Mouse (Mus musculus) urinary bladder, postnatal 4 days (tissue): ENCODE measurements around the gene Nrsn2.

Experiments used
- DNase-seq, 2 experiments: peaks; one replicate each; pipeline ENCODE4 v3.0.0; 2021 to 2022; ENCODE audit warnings: low spot score in 2 of 2

The Nrsn2 gene

DNA sequence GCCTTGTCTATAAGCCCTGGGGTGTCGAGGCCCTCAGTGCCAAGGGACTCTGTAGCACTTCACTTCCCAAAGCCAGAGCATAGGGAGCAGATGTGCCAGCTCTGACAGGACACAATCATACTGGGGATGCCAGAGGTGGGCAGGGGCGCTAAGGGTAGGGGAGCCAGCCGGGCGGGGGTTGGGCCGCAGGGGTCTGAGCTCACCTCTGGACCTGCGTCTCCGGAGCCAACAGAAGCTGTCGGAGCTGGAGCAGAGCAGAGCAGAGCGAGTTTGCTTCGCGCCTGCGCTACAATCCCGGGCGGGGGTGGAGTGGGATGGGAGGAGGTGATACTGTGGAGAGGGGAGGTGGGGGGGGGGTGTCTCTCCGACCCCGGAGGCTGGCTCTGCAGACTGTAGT is at the start of gene Nrsn2:
Nrsn2 (minus strand) TSS at position 294 of the 397 bp plus-strand sequence.
- no peak for DNase-seq

DNA sequence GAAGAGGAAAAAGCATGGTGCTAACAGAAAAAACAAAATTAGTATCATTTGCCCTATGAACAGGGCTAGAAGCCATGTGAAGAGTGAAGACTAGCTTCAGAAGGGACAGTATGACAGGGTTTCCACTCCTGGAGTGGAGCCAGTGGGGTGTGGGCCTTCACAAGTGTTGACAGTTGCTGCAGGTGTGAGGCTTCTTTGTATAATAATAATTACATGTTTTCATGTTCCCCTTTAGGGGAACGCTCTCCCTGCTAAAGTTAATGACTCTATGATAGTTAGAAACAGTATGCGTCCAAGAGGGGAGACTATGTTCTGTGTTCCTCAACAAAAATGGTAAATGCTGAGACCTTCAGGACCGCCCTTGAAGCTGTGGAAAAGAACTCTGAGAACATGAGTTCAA is 39.3 kb upstream of the Nrsn2 start:
- DNase-seq = no peak

DNA sequence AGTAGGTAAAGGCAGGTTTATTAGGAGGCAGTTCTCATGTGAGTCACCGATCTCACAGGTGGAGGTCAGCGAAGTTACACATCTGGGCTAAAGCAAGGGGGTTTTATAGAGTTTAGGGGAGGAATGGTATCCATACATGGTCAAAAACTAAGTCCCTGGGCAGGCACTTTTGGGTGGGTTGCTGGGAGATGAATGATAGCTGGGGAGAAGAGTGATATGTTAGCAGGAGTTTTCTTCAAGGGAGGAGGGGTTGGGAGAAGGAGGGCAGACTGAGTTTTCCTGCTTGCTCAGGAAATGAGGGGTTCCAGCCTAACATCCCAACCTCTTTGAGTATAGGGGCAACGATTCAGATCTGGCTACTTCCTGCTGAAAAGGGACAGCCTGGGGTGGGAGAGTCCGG is 38.8 kb upstream of the Nrsn2 start, which contains the start of gene 6820408C15Rik:
6820408C15Rik (plus strand) TSS at position 301 of the 400 bp plus-strand sequence.
- no peak for DNase-seq

DNA sequence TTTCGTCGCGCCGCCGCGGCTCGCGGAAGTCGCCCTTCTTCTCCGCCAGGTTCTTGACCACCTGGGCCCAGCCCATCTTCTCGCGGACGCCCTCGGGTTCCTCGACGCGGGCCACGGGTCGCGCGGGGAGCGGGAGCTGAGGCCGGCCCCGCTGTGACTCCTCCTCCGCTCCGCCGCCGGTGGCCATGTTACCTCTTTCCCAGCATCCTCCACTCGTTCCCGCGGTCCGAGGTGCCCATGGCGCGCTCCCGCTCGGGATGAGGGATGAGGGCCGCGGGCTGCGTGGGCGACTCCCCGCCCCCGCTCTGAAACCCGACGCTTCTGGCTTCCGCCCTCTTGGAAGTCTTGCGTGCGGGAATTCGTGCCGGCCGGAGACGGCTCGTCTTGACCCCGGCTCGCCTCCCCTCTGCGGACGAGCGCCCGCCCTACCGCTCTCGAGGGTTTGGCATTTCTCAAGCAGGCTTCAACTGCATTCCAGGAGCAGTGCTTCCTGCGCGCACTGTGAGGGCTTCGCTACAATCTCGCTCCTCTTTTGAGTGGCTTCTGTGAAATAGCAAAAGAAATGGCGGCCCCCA is 38.2 kb upstream of the Nrsn2 start, which contains the start of gene Zcchc3:
Zcchc3 (minus strand) TSS at position 437 of the 575 bp plus-strand sequence.
- DNase-seq = peak; percentile 91 to 92

DNA sequence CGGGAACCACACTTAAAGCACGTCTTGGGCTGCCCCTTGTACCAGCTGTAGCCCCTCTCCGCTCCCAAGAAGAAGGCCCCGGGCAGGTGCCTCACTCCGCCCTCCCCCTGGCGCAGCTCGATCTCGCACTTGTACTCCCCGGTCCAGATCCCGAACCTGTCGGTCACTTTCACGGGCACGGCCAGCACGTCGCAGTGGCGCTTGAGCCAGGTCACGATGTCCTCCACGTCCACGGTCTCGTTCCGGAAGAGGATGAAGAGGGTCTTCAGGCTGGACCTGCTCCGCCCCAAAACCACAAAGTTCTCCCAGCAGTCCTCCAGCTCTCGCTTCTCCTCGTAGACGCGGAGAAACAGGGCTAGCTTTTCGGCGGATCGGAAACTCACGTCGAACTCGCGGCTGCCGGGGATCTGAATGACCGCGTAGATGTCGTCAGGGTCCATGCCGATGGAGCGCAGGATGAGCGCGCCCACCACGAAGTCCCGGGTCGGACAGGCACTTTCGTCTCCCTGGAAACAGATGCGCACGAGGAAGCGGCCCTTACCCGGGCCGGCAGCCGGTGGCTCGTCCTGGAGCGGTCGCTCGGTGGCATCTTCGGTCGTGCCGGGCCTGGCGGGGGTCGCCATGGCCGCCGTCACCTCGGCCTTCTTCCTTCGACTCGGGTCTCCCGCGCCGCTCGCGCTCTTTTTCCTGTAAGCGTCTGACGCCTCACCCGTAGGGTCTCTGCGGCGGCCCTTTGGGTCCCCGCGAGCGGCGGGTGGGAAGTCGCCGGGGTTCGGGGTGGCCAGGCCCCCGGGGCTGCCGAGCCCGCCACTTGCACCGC is 37.5 kb upstream of the Nrsn2 start:
- DNase-seq = no peak

DNA sequence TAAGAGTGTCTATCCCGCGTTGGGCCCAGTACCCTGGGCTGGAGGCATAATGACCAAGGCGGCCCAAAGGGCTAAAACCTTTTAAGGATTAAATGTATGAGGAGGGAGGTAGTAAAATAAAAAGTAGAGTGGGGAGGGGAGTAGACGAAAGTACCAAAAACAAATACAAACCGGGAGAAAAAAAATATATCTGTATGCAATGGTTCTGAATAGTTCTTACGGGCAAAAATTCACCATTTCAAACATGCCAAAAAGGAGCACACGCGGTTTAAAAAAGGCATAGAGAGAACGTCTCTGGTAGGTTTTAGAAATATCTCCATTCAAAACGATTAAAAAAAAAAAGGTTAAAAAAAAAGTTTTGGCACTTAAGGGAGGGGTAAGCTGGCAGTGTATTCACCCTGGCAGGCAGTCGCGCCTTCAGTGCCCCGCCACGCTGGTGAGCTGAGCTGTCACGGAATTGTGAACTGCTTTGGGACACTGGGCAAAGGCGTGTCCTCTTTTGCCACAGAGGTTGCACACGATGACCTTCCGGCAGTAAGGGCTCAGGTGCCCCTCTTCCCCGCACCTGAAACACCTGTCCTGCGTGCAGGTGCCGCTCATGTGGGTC is 36.8 kb upstream of the Nrsn2 start:
- DNase-seq = no peak

DNA sequence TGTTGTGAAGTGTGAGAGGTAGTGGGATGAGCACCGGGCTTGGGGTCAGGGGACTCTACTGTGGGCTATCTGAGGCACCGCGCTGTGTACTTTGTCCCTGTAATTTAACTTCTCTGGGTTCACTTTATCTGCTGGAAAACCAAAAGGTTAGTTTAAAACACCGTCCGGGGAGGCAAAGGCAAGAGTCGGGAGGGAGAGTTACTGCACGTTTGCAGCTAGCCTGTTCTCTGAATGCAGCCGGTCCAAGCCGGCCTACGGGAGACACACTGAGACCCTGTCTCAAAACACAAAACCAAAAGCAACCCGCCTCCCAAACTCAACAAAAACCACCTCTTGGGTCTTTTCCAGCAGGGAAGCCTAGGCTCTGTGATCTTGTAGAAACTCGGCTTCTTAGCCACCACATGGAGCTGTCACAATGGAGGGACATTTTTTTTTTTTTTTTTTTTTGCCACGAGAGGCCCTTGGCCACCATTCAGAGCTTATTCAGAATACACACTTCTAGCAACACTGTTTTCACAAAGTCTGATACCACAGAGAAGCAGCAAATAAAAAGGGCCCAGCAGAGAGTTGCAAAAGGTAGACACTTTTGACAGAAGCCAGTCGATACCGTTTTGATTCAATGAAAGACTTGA is 36.2 kb upstream of the Nrsn2 start:
- no peak for DNase-seq

DNA sequence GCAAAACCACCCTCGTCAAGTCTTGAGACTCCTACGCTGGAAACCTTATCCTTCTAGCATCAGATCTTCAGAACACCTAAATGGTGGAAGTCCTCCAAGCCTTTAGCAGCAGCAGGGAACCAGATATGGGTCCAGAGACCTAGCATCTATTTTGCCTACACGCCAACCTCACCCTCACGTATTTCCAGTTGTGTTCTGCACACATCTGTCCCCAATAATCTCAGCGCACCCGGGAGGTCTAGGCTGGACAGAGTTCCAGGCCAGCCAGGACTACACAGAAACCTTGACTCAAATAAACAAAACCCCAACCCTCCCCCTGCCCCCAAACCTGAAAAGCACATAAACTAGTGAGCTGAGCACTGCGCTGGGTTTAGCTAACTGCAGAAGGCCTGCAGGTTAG is 35.0 kb upstream of the Nrsn2 start:
- no peak for DNase-seq

DNA sequence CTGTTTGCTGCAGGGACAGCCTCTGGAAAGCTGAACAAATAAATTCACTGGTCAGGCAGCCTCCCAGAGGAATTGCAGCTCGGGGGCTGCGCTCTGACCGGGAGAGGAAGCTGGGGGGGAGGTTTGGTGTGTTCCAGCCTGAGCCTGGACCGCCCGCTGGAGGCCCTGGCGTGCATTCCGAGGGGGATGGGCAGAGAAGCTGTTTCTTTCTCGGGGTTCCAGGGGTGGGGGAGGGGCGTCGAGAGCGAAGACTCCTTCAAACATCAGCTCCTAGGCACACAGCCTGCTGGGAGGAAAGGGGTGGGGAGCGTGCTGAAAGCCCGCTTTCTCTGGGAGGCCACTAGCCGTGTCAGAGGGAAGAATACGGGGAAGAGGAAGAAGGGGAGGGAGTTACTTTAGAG is 34.5 kb upstream of the Nrsn2 start:
- DNase-seq = peak; percentile 90 to 94

DNA sequence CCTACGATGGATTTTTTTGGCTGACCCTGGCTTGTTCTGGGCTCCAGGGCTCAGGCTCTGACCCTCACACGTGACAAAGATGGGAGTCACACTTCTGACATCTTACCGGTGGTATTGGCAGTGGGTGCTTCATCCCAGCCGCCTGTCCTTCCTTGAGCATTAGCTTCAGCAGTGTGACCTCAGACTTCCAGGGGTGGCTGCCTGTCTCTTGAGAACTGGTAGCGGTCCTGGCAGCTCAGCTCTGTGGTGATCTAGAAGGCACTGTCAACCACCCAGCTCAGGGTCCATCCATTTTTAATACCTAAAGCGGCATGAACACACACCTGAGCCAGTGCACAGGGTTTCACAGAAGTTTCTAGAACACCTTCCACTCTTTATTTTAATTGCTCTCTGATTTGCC is 33.3 kb upstream of the Nrsn2 start:
- DNase-seq = no peak

DNA sequence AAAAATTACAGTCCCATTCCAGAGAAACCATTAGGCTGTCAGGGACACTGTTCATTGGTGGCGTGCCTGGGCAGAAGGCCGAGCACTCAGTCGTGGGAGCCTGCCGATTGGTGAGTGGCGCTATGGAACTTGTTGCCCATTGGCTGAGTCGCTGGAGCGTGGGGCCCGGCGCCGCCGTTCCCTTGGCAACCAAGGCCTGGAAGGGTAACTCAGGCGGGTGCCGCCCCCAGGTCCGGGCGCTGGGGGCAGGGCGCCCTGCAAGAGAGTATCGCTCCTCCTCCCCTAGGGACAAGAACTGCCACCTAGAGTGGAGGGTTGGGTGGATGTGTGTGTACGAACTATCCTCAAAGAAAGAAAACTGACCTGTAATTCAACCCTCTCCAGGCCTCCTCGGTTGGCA is 29.7 kb upstream of the Nrsn2 start:
- peak; percentile 96 for DNase-seq

DNA sequence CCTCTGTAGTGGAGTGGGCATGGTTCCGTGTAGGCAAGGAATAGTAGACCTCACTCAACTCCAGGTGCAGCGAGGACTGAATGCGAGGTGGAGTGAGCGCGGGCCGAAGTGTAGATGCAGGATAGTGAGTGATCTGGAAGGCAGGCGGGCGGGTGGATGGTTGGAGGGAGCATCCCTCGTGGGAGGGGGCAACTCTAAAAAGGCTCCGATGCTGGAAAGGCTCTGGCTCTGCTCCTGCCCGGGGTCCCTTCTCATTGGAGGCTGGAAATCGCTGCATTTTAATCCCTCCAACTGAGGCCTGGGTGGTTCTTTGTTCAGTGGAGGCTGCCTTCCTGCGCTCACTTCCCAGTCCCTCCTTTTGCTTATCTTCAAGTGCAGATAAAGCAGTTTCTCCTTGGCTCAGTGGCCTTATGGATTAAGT is 22.7 kb upstream of the Nrsn2 start:
- no peak for DNase-seq

DNA sequence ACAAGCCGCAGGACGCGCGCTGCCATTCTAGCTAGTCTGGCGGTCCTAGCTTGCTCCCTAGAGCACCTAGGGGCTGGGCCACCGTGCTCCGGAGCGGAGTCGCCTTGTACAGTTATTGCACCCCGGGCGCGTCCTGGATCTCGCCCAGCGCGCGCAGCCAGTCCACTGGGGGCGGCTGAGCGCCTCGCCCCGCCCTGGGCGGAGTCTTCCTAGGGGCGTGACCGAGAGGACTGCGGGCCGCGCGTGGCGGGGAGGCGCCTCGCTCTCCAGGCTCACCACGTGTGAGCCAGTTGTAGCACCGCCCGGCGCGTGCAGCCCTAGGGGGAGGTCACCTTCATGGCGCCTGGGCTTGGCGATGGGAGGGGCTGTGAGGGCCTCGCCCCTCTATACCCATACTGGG is 22.3 kb upstream of the Nrsn2 start:
- DNase-seq = peak; percentile 95 to 96

DNA sequence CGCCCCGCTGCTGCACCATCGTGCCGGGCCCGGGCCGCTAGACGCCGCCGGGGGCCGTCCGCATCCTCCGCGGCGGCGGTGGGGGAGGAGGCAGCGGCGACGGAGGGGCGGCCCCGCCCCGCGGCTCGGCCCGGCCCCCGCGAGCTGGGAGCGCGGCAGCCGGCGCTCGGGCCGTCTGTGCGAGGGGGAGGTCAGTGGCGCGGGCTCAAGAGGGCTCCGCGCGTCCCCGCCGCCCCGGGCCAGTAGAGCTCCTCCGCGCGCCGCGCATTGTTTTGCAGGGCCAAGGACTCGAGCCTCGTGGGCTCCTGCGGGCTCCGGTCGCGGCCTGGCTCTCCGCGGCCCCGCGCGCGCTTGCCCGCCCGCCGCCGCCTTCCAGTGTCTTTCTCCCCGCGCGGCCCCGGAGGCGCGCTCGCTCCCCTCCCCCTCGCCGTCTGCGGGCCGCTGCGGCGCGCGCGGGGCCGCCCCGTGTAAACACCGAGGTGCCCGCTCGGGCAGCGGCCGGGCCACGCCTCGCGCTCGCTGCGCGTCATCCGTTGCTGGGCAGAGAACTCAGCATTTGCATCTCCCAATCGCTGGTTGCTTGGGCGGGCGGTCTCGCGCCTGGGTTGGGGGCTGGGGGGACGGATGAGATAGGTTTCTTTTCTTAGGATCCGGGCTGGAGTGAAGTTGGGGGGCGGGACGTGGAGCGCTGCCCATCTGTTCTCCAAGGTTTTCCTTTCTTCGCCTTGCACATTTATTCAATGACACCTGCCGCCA is 21.4 kb upstream of the Nrsn2 start, which contains the start of gene Sox12:
Sox12 (minus strand) TSS at position 384 of the 756 bp plus-strand sequence.
- peak; percentile 94 to 99 for DNase-seq

DNA sequence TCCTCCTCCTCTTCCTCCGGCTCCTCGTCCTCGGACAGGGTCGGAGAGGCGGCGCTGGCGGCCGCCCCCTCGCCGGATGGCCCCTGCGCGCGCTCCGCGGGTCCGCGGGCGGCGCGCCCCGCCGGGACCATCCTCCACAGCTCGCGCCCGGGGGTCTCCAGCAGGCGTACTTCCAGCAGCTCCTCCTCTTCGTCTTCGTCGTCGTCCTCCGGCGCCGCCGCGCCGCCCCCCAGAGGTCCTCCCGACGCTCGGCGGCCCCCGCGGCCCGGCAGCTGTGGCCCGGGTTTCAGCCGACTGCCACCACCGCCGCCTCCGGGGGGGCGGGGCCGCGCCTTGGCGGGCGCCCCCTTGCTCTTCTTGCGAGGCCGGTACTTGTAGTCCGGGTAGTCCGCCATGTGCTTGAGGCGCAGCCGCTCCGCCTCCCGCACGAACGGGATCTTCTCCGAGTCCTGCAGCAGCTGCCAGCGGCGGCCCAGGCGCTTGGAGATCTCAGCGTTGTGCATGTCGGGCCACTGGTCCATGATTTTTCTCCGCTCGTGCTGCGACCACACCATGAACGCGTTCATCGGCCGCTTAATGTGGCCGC is 20.7 kb upstream of the Nrsn2 start:
- peak; percentile 78 to 84 for DNase-seq

DNA sequence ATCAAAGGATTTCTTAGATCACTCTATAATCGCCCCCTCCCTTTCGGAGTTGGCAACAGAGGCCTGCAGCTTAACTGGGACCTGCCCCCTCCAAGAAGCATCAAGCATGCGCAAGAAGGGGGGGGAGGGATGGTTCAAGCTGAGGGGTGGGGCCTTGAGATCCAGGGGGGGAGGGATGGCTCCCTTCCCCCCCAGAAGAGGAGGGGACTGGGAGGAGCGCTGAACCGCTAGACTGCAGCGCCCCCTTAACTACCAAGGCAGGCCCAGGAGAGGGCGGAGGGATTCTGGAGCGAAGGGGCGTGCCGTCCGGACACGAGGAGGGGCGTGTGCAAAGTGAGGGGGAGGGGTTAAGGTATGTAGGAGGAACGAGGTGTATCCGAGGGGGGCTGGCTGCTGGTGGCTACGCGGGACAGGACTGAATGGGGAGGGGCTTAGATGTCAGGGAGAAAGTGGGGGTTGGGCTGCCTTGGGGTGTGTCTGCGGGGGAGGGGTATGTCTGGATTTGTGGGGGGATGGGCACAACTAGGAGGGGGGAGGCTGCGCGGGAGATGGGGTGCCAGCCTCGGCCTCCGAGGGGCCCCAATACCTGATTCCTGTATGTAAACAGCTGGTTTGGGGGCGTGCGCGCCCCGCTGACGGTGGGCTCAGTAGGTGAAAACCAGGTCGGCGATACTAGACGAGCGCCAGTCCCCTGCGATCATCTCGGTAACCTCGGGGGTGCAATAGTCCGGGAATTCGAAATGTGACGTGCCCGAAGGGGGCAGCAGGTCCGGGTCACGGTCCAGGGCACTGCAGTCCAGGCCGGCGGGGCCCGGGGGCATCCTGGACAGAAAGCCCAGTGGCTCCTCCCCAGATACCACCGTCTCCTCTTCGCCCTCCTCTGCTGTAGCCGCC is 19.9 kb upstream of the Nrsn2 start:
- peak; percentile 91 to 92 for DNase-seq

DNA sequence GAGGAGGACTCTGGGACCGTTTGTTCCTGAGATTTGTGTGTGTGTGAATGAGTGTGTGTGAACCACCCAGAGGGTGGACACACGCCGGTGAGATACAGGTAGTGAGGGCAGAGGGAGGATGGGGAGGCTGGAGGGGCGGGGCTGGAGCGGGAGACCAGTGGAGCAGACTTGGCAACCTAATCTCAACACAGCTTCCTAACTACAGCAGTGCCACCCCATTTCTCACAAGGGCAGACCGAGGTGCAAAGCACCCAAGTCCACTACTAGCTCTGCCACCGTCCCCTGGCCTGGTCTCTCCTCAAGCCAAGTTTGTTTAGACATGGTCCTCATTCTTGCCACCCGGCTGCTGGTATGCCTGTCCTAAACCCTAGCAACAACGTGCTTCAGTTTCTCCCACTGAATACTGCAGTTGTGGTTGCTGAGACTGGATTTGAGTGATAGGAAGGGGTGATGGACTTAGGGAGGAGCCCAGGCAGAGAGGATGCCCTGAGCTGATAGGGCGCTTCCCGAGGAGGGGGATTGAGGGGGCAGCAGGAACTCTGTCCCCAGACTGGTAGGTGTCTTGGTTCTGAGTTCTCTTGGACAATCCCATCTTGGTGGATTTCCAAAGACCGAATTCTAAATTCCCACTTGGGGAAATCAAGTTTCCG is 19.0 kb upstream of the Nrsn2 start:
- DNase-seq = no peak

DNA sequence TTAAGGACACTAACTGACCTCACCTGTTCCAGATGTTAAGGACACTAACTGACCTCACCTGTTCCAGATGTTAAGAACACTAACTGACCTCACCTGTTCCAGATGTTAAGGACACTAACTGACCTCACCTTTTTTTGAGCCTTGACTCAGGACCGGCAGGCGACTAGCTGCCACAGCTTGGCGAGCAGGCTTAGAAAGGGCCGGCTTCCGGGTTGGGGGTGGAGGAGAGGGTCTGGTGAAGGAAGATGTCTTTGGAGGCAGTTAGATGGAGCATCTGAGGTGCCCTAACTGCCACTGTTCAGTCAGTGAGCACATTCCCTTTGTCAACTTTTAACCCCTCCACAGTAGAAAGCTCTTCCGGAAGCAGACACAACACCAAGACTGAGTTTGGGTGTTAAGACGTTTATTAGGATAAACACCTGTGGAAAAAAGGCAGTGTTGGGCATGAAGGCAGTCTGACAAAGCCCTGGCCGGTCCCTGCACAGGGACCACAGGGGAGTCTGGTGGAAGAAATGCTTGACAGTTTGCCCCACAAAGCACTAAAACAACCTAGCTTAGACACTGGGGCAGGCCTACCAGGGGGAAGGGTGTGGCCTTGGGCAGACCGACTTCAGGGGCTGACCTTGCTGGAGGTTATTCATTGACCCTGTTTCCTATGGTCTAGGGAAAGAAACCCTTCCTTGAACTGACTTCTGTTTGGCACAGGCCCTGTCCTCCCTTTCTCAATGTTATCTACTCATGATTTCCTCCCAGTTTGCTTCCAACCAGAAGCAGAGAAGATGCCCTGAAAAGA is 17.0 kb upstream of the Nrsn2 start:
- no peak for DNase-seq

DNA sequence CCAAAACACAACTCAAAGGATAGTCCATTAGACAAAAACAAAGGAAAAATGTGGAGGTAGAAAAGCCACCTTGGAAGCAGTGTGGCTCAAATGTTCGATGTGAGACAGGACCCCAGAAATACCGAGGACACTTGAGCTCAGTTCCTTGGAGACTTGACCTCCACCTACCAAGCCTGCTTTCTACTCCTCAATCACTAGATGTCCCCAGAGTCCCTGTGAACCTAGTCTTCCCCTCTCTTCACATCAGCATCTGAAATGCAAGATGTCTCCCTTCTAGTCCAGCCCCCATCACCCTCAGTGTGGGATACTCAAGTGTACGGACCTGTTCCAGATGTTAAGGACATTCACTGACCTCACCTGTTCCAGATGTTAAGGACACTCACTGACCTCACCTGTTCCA is 16.3 kb upstream of the Nrsn2 start:
- DNase-seq = no peak
